Mouse (Mus musculus) liver, embryonic 14.5 days (tissue): ENCODE results near the gene 1700061G19Rik. TPM values are rescaled to one million over a fixed set of nuclear protein-coding genes. Genes with fewer than 3 reads are reported as not detected.

Experiments used
- ATAC-seq: fragments of 200-750 bp; cut with Nextera tagmentation; 2 replicates; pipeline ENCODE4 v1.8.0; 2017; ENCODE audit warnings: moderate number of reproducible peaks, mild to moderate bottlenecking, moderate library complexity; ENCODE audit not compliant: insufficient read depth
- DNase-seq, 3 experiments: peaks; one replicate each; pipeline ENCODE4 v3.0.0-alpha.2; 2012 to 2013; ENCODE audit warnings: low read depth in 3 of 3, low spot score in 3 of 3
- H3K27ac ChIP-seq: fragments of 300-500 bp; sonication (generic); 2 replicates; pipeline ENCODE4 v1.5.1; 2014; ENCODE audit warnings: moderate library complexity, mild to moderate bottlenecking, control low read depth, inconsistent platforms
- H3K27me3 ChIP-seq: fragments of 300-500 bp; sonication (generic); 2 replicates; pipeline ENCODE4 v1.6.1; 2014; ENCODE audit warnings: mild to moderate bottlenecking, low read length, moderate library complexity; ENCODE audit not compliant: control insufficient read depth, insufficient read depth
- H3K36me3 ChIP-seq: fragments of 300-500 bp; sonication (generic); replicated peaks from 2 replicates; pipeline ENCODE4 v1.6.1; 2014; ENCODE audit warnings: low read depth; ENCODE audit not compliant: control insufficient read depth, insufficient read depth
- H3K4me1 ChIP-seq, 2 experiments: fragments of 200-500 bp in 1 of 2; fragments of 300-500 bp in 1 of 2; sonication (generic) in 1 of 2; replicated peaks; 2 replicates each; pipeline ENCODE4 v1.6.1; 2012 to 2014; ENCODE audit warnings: antibody characterized with exemption in 1 of 2, inconsistent platforms in 1 of 2, low read length in 1 of 2; ENCODE audit not compliant: control insufficient read depth in 2 of 2, insufficient read depth in 2 of 2
- H3K4me2 ChIP-seq: fragments of 300-500 bp; sonication (generic); 2 replicates; pipeline ENCODE4 v1.6.1; 2014; ENCODE audit warnings: low read depth, mild to moderate bottlenecking, control low read depth, moderate library complexity
- H3K4me3 ChIP-seq, 2 experiments: fragments of 200-500 bp in 1 of 2; fragments of 300-500 bp in 1 of 2; sonication (generic) in 1 of 2; 2 replicates each; pipeline ENCODE4 v1.5.1; 2012 to 2014; ENCODE audit warnings: low read depth in 2 of 2, low read length in 2 of 2, mild to moderate bottlenecking in 2 of 2, control low read depth in 1 of 2, inconsistent platforms in 1 of 2, moderate library complexity in 1 of 2; ENCODE audit not compliant: insufficient read depth in 1 of 2
- H3K9ac ChIP-seq: fragments of 300-500 bp; sonication (generic); replicated peaks from 2 replicates; pipeline ENCODE4 v1.6.1; 2014; ENCODE audit warnings: mild to moderate bottlenecking, control low read depth, moderate library complexity
- H3K9me3 ChIP-seq: fragments of 300-500 bp; sonication (generic); 2 replicates; pipeline ENCODE4 v1.6.1; 2016; ENCODE audit warnings: low read length, mixed read lengths; ENCODE audit not compliant: control insufficient read depth
- CTCF ChIP-seq: IDR thresholded peaks from 2 replicates; pipeline ENCODE4 v1.5.1; 2016; ENCODE audit warnings: antibody characterized with exemption, low read depth, control low read depth
- EP300 ChIP-seq: IDR thresholded peaks from 2 replicates; pipeline ENCODE4 v1.6.1; 2016; ENCODE audit warnings: antibody characterized with exemption, low read depth
- WGBS: fragments of 180-500 bp; shearing (Covaris S2); extraction: QIAGEN DNeasy Blood & Tissue Kit; methylation state at CpG from one replicate; pipeline ENCODE4 v1.1.7; 2014; ENCODE audit not compliant: insufficient replicate concordance; 5-methylcytosine and 5-hydroxymethylcytosine counted together
- polyA plus RNA-seq, 2 experiments: library from polyadenylated mRNA; depleted of rRNA in 1 of 2; stranded (reverse) in 1 of 2; unstranded in 1 of 2; fragments of >200 nt; fragmentation: Nextera tagmentation in 1 of 2; extraction: Ambion mirVana in 1 of 2; gene quantifications; 2 replicates each; pipeline versions ENCODE4 v1.2.1 to v1.2.3; 2012 to 2014

The 1700061G19Rik gene
- polyA plus RNA-seq, 2 experiments = 0.02 to 0.05 TPM

- ATAC-seq = peak; percentile 97
- Histone ChIP-seq H3K4me1 (peaks cover 8 to 11% of the 10 kb centered on the region in 2 experiments), H3K4me2 (peak within 1 kb of the TSS; percentile 98), H3K27me3 (no peaks in the 10 kb centered on the region; the same call in 1 of the 2 replicates), H3K27ac (no peak within 1 kb of the TSS; the same call in 1 of the 2 replicates), H3K9ac (peak within 1 kb of the TSS; percentile 88), H3K9me3 (no peaks in the 10 kb centered on the region), H3K4me3 (peak within 1 kb of the TSS; percentile 88 to 94), H3K36me3 (no peaks in the 10 kb centered on the region)
- peak; percentile 91 to 93 (median 93) for DNase-seq
- WGBS = 3% methylated on average over 74 of the region's 76 CpGs
- no peak for TF ChIP-seq EP300
- peak; percentile 70 for TF ChIP-seq CTCF
Measured at GRCm38 (mm10) chr17:56935363-56936131, 60.3 kb downstream of the 1700061G19Rik start, which contains the start of gene Mllt1. Mllt1 (minus strand) TSS chr17:56935415.

DNA sequence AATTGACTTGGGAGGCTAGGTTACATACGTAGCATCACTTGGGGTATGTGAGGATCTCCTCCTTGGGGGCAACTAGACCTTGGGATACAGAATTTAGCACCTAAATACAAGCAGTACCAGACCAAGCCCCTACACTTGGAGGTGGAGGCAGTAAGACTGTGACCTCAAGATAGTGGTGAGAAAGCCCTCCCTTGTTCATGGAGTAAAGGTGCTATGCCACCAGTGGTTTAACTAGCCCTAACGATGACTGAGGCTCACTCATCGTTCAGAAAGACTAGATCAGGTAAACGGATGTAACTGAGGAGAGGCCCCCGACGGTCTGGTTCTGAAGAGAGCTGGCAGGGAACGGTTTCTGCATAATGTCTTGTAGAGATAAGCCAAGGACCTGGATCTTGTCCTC lies 61.5 kb downstream of the 1700061G19Rik start:
- Histone ChIP-seq H3K4me3 (no peak overlapping the region), H3K27me3 (no peaks in the 10 kb centered on the region; the same call in 1 of the 2 replicates), H3K4me2 (no peak overlapping the region), H3K27ac (no peak overlapping the region), H3K9me3 (no peaks in the 10 kb centered on the region), H3K4me1 (peaks cover 8 to 11% of the 10 kb centered on the region in 2 experiments), H3K36me3 (no peaks in the 10 kb centered on the region), H3K9ac (no peak overlapping the region)
- no peak for ATAC-seq
- DNase-seq = no peak
- WGBS = 58% methylated on average over 7 of the region's 7 CpGs
- TF ChIP-seq EP300 (no peak), CTCF (no peak)

Other genes with a start within 250 kb of the 1700061G19Rik start
- gene Lonp1, start 248.6 kb upstream of the 1700061G19Rik start, polyA plus RNA-seq (2012; rRNA removed) = 38.5 and 46.3 TPM in 2 replicates
- gene Lonp1, start 248.6 kb upstream of the 1700061G19Rik start, polyA plus RNA-seq (2014; fragmentation: Nextera tagmentation; extraction: Ambion mirVana) = 28.8 and 36.9 TPM in 2 replicates
- gene Catsperd, start 247.3 kb upstream of the 1700061G19Rik start, polyA plus RNA-seq (2012; rRNA removed) = 0.33 and 0.45 TPM in 2 replicates
- gene Catsperd, start 247.3 kb upstream of the 1700061G19Rik start, polyA plus RNA-seq (2014; fragmentation: Nextera tagmentation; extraction: Ambion mirVana) = 0.39 and 0.54 TPM in 2 replicates
- 40.9 and 42.9 TPM in 2 replicates for gene Ranbp3, start 202.2 kb upstream of the 1700061G19Rik start, polyA plus RNA-seq (2012; rRNA removed)
- gene Ranbp3, start 202.2 kb upstream of the 1700061G19Rik start, polyA plus RNA-seq (2014; fragmentation: Nextera tagmentation; extraction: Ambion mirVana) = 34.2 and 37.2 TPM in 2 replicates
- 119 and 215 TPM in 2 replicates for gene Ndufa11, start 157.7 kb upstream of the 1700061G19Rik start, polyA plus RNA-seq (2012; rRNA removed)
- 276 and 284 TPM in 2 replicates for gene Ndufa11, start 157.7 kb upstream of the 1700061G19Rik start, polyA plus RNA-seq (2014; fragmentation: Nextera tagmentation; extraction: Ambion mirVana)
- gene Vmac, start 157.5 kb upstream of the 1700061G19Rik start, polyA plus RNA-seq (2012; rRNA removed) = 2.8 and 3.3 TPM in 2 replicates
- 3.1 and 3.2 TPM in 2 replicates for gene Vmac, start 157.5 kb upstream of the 1700061G19Rik start, polyA plus RNA-seq (2014; fragmentation: Nextera tagmentation; extraction: Ambion mirVana)
- 1.0 and 1.6 TPM in 2 replicates for gene Nrtn, start 117.9 kb upstream of the 1700061G19Rik start, polyA plus RNA-seq (2012; rRNA removed)
- gene Nrtn, start 117.9 kb upstream of the 1700061G19Rik start, polyA plus RNA-seq (2014; fragmentation: Nextera tagmentation; extraction: Ambion mirVana) = 1.7 and 1.9 TPM in 2 replicates
- gene Dus3l, start 110.7 kb upstream of the 1700061G19Rik start, polyA plus RNA-seq (2012; rRNA removed) = 18.1 and 19.3 TPM in 2 replicates
- 9.5 and 10.8 TPM in 2 replicates for gene Dus3l, start 110.7 kb upstream of the 1700061G19Rik start, polyA plus RNA-seq (2014; fragmentation: Nextera tagmentation; extraction: Ambion mirVana)
- gene Prr22, start 105.2 kb upstream of the 1700061G19Rik start, polyA plus RNA-seq (2012; rRNA removed) = 1.2 and 1.3 TPM in 2 replicates
- 0.40 and 0.52 TPM in 2 replicates for gene Prr22, start 105.2 kb upstream of the 1700061G19Rik start, polyA plus RNA-seq (2014; fragmentation: Nextera tagmentation; extraction: Ambion mirVana)
- gene Rfx2, start 44.5 kb upstream of the 1700061G19Rik start, polyA plus RNA-seq (2012; rRNA removed) = 10.7 and 12.6 TPM in 2 replicates
- gene Rfx2, start 44.5 kb upstream of the 1700061G19Rik start, polyA plus RNA-seq (2014; fragmentation: Nextera tagmentation; extraction: Ambion mirVana) = 6.8 and 8.5 TPM in 2 replicates
- gene Acsbg2, start 1.0 kb upstream of the 1700061G19Rik start, polyA plus RNA-seq (2012; rRNA removed) = not detected in 2 replicates
- not detected in 2 replicates for gene Acsbg2, start 1.0 kb upstream of the 1700061G19Rik start, polyA plus RNA-seq (2014; fragmentation: Nextera tagmentation; extraction: Ambion mirVana)
- gene Mllt1, start 59.9 kb downstream of the 1700061G19Rik start, polyA plus RNA-seq (2012; rRNA removed) = 12.0 and 13.7 TPM in 2 replicates
- 3.7 and 4.8 TPM in 2 replicates for gene Mllt1, start 59.9 kb downstream of the 1700061G19Rik start, polyA plus RNA-seq (2014; fragmentation: Nextera tagmentation; extraction: Ambion mirVana)
- not detected in 2 replicates for gene Acer1, start 106.6 kb downstream of the 1700061G19Rik start, polyA plus RNA-seq (2012; rRNA removed)
- gene Acer1, start 106.6 kb downstream of the 1700061G19Rik start, polyA plus RNA-seq (2014; fragmentation: Nextera tagmentation; extraction: Ambion mirVana) = not detected in 2 replicates
- 63.9 and 71.2 TPM in 2 replicates for gene Clpp, start 114.8 kb downstream of the 1700061G19Rik start, polyA plus RNA-seq (2012; rRNA removed)
- gene Clpp, start 114.8 kb downstream of the 1700061G19Rik start, polyA plus RNA-seq (2014; fragmentation: Nextera tagmentation; extraction: Ambion mirVana) = 79.3 and 81.0 TPM in 2 replicates
- gene Alkbh7, start 121.9 kb downstream of the 1700061G19Rik start, polyA plus RNA-seq (2012; rRNA removed) = 12.0 and 12.1 TPM in 2 replicates
- 15.4 and 19.4 TPM in 2 replicates for gene Alkbh7, start 121.9 kb downstream of the 1700061G19Rik start, polyA plus RNA-seq (2014; fragmentation: Nextera tagmentation; extraction: Ambion mirVana)
- gene Pspn, start 124.5 kb downstream of the 1700061G19Rik start, polyA plus RNA-seq (2012; rRNA removed) = not detected in 2 replicates
- not detected in 2 replicates for gene Pspn, start 124.5 kb downstream of the 1700061G19Rik start, polyA plus RNA-seq (2014; fragmentation: Nextera tagmentation; extraction: Ambion mirVana)
- gene Gtf2f1, start 135.8 kb downstream of the 1700061G19Rik start, polyA plus RNA-seq (2012; rRNA removed) = 31.6 and 56.5 TPM in 2 replicates
- 47.3 and 51.3 TPM in 2 replicates for gene Gtf2f1, start 135.8 kb downstream of the 1700061G19Rik start, polyA plus RNA-seq (2014; fragmentation: Nextera tagmentation; extraction: Ambion mirVana)
- not detected in 2 replicates for gene Gm17949, start 136.0 kb downstream of the 1700061G19Rik start, polyA plus RNA-seq (2012; rRNA removed)
- 0.15 TPM in 1 of 2 replicates, not detected in the other for gene Gm17949, start 136.0 kb downstream of the 1700061G19Rik start, polyA plus RNA-seq (2014; fragmentation: Nextera tagmentation; extraction: Ambion mirVana)
- gene Khsrp, start 156.0 kb downstream of the 1700061G19Rik start, polyA plus RNA-seq (2012; rRNA removed) = 33.6 and 35.6 TPM in 2 replicates
- 24.1 and 28.1 TPM in 2 replicates for gene Khsrp, start 156.0 kb downstream of the 1700061G19Rik start, polyA plus RNA-seq (2014; fragmentation: Nextera tagmentation; extraction: Ambion mirVana)
- gene Slc25a41, start 166.2 kb downstream of the 1700061G19Rik start, polyA plus RNA-seq (2012; rRNA removed) = not detected in 2 replicates
- gene Slc25a41, start 166.2 kb downstream of the 1700061G19Rik start, polyA plus RNA-seq (2014; fragmentation: Nextera tagmentation; extraction: Ambion mirVana) = not detected in 2 replicates
- gene Crb3, start 183.6 kb downstream of the 1700061G19Rik start, polyA plus RNA-seq (2012; rRNA removed) = 4.4 and 5.5 TPM in 2 replicates
- 6.1 and 6.5 TPM in 2 replicates for gene Crb3, start 183.6 kb downstream of the 1700061G19Rik start, polyA plus RNA-seq (2014; fragmentation: Nextera tagmentation; extraction: Ambion mirVana)
- 8.8 and 11.1 TPM in 2 replicates for gene Slc25a23, start 184.4 kb downstream of the 1700061G19Rik start, polyA plus RNA-seq (2012; rRNA removed)
- 4.7 and 5.1 TPM in 2 replicates for gene Slc25a23, start 184.4 kb downstream of the 1700061G19Rik start, polyA plus RNA-seq (2014; fragmentation: Nextera tagmentation; extraction: Ambion mirVana)
- 1.5 and 2.8 TPM in 2 replicates for gene Dennd1c, start 203.0 kb downstream of the 1700061G19Rik start, polyA plus RNA-seq (2012; rRNA removed)
- gene Dennd1c, start 203.0 kb downstream of the 1700061G19Rik start, polyA plus RNA-seq (2014; fragmentation: Nextera tagmentation; extraction: Ambion mirVana) = 0.78 and 0.89 TPM in 2 replicates
- gene Tubb4a, start 212.3 kb downstream of the 1700061G19Rik start, polyA plus RNA-seq (2012; rRNA removed) = 0.22 and 0.34 TPM in 2 replicates
- gene Tubb4a, start 212.3 kb downstream of the 1700061G19Rik start, polyA plus RNA-seq (2014; fragmentation: Nextera tagmentation; extraction: Ambion mirVana) = 0.14 and 0.28 TPM in 2 replicates
- gene Tnfsf9, start 229.8 kb downstream of the 1700061G19Rik start, polyA plus RNA-seq (2012; rRNA removed) = 0.46 and 0.50 TPM in 2 replicates
- gene Tnfsf9, start 229.8 kb downstream of the 1700061G19Rik start, polyA plus RNA-seq (2014; fragmentation: Nextera tagmentation; extraction: Ambion mirVana) = 0.22 and 0.49 TPM in 2 replicates